In the genomic region with DNA sequence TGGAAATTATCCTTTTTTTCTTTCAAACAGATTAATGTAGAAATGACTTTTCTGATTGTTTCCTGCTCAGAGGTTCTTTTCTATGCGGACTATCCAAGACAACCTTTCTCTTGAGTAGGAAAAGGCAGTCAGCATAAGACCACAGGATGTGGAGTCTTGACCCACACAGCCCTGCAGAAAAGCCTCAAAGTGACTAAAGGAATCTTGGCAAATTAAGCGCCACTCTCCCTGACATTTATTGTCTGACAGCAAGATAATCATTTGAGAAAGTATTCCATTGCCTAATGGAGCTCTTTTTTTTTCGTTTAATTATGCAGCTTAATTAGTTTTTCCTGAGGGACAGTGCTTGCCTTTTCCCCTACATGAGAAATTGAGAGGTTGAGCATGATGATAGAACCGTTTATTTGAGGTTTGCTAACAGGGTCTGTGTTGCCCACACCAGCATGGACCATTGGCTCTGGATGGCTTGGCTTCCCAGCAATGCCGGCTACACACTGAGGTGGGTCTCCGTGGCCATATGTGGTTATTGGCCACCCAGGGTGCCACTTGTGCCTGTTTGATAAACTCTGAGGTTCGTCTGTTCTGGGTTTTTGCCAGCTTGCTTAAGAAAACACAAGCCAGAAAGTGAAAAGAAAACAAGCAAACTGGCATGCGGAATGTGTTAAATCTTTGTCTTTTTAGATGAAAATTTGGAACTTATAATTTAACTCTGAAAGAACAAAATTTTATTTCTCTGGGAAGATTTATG, we compare ENCODE assay signal across 17 mouse cellular contexts. TPM values are rescaled to one million over a fixed set of nuclear protein-coding genes. Genes with fewer than 3 reads are reported as not detected.
DNase-seq lines count a peak whose midpoint lies in the region; ATAC-seq and TF ChIP-seq lines count a peak whose summit lies in the region.
"Had no signal": no experiment of that assay in that cellular context is flagged by ENCODE, and none has a peak within 500 bp of the region (broad histone marks: within the 10 kb centered on the region; RNA-seq: fewer than 3 reads in every experiment).

No protein-coding gene starts in this region.

- H3K36me3 ChIP-seq in lung, embryonic 14.5 days (ENCODE audit: insufficient read depth) = no peaks in the 10 kb centered on the region
- H3K36me3 ChIP-seq: forebrain, embryonic 10.5 days; G1E; heart, embryonic 13.5 days; liver, embryonic 13.5 days; stomach, embryonic 15.5 days had no signal

- no peak for ATAC-seq in lung, embryonic 14.5 days (ENCODE audit: insufficient read depth)
- ATAC-seq in common myeloid progenitor, adult 5-6 weeks (replicated peaks; ENCODE audit: low read depth, poor library complexity, severe bottlenecking) = 0 out of 2 replicates have a peak, but pooled peaks have one; percentile 27
- ATAC-seq in megakaryocyte progenitor cell, adult 5-6 weeks (replicated peaks; ENCODE audit: poor library complexity) = peak; percentile 59
- ATAC-seq in monocyte, adult 5-6 weeks (replicated peaks; ENCODE audit: insufficient number of reproducible peaks, low FRiP score, low TSS enrichment, poor library complexity, severe bottlenecking) = no peak

- TF ChIP-seq CTCF in lung, embryonic 14.5 days (IDR thresholded peaks at IDR 0.05; ENCODE audit: low read depth) = no peak

- 29% methylated on average over 8 of the region's 8 CpGs for WGBS in lung, embryonic 14.5 days

- no peak overlapping the region for H3K27ac ChIP-seq in lung, embryonic 14.5 days (ENCODE audit: low read depth)
- H3K27ac ChIP-seq: forebrain, embryonic 10.5 days; heart, embryonic 13.5 days; liver, embryonic 13.5 days; stomach, embryonic 15.5 days had no signal

- H3K9ac ChIP-seq in lung, embryonic 14.5 days = no peak overlapping the region
- H3K9ac ChIP-seq: heart, embryonic 13.5 days; liver, embryonic 13.5 days; stomach, embryonic 15.5 days had no signal

- H3K9me3 ChIP-seq in lung, embryonic 14.5 days (ENCODE audit: low read depth, low read length) = no peaks in the 10 kb centered on the region
- H3K9me3 ChIP-seq: forebrain, embryonic 10.5 days; heart, embryonic 13.5 days; liver, embryonic 13.5 days; stomach, embryonic 15.5 days had no signal

- H3K4me2 ChIP-seq in lung, embryonic 14.5 days = no peak overlapping the region
- H3K4me2 ChIP-seq: heart, embryonic 13.5 days; liver, embryonic 13.5 days; stomach, embryonic 15.5 days had no signal

- DNase-seq in embryo, embryonic 10 days (ENCODE audit: low spot score) = peak; percentile 12
- DNase-seq in embryo, embryonic 9.5 days (ENCODE audit: extremely low spot score) = no peak
- DNase-seq in lung, embryonic 14.5 days = peak; percentile 34
- DNase-seq in lung, postnatal 14 days = no peak
- DNase-seq in layer of hippocampus, adult 11-12 months (ENCODE audit: low spot score) = no peak
- DNase-seq: gastrocnemius, postnatal 25 days; liver, embryonic 13.5 days; lung, postnatal 4 days; right cerebral cortex, postnatal 4 days; thymus, postnatal 25 days had no signal

- no peaks in the 10 kb centered on the region for H3K4me1 ChIP-seq in lung, embryonic 14.5 days (ENCODE audit: insufficient read depth)

- H3K27me3 ChIP-seq in lung, embryonic 14.5 days (ENCODE audit: insufficient read depth, low read length) = no peaks in the 10 kb centered on the region
- H3K27me3 ChIP-seq: heart, embryonic 13.5 days; liver, embryonic 13.5 days; stomach, embryonic 15.5 days had no signal

- H3K4me3 ChIP-seq in lung, embryonic 14.5 days (ENCODE audit: low read depth, low read length) = no peak overlapping the region
- H3K4me3 ChIP-seq: forebrain, embryonic 10.5 days; heart, embryonic 13.5 days; liver, embryonic 13.5 days; stomach, embryonic 15.5 days had no signal

RNA-seq across cellular contexts. Expression of a gene that starts 56.3 kb away (rescaled TPM):
- 4.8 and 5.6 TPM in 2 replicates for polyA plus RNA-seq in lung, embryonic 14.5 days (2014; fragmentation: Nextera tagmentation; extraction: Ambion mirVana)
- total RNA-seq in common myeloid progenitor, adult 5-6 weeks (2017) = 35.1 and 42.6 TPM in 2 replicates
- total RNA-seq in megakaryocyte progenitor cell, adult 5-6 weeks (2015) = 25.0 and 29.6 TPM in 2 replicates
- 28.1 and 28.5 TPM in 2 replicates for total RNA-seq in megakaryocyte progenitor cell, adult 5-6 weeks (2017)
- 49.4 to 60.9 TPM (median 59.0 TPM) in 3 replicates for total RNA-seq in monocyte, adult 5-6 weeks (2017)
- polyA plus RNA-seq: G1E had no signal

Comparison
In these comparisons a context has a peak if more than half of its experiments do, and no peak if none do; other contexts are left out.
1. DNase-seq: peak in embryo, embryonic 10 days (single experiment) and lung, embryonic 14.5 days (single experiment); none in embryo, embryonic 9.5 days (single experiment), lung, postnatal 14 days (single experiment) and layer of hippocampus, adult 11-12 months (single experiment).
2. ATAC-seq: peak in common myeloid progenitor, adult 5-6 weeks (single experiment) and megakaryocyte progenitor cell, adult 5-6 weeks (single experiment); none in lung, embryonic 14.5 days (single experiment) and monocyte, adult 5-6 weeks (single experiment).